Mouse (Mus musculus): Measurements from ENCODE around the gene Igf2bp2.

DNA sequence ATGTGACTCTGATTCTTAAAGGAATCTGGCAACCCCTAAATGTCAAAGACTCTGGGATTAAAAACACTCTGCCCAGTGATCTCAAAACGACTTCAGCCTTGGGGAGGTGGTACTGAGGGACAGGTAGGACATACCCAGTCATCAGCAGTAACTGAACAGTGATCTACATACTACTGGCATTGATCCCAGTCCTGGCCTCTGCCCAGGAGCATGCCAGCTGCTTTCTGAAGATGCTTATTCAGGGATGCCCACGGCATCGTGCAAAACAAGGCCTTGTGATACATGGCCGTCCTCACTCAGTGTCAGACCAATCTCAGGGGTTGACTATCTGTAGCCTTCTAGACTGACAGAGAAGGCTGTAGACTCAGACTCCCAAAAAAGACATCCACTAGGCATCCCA lies 77.7 kb downstream of the Igf2bp2 start:
- TF ChIP-seq CTCF (conservative IDR thresholded peaks at IDR 0.05; ENCODE audit: low read length) (no peak), NANOG (IDR thresholded peaks at IDR 0.05; ENCODE audit: borderline replicate concordance, low read length) (no peak)
